Mouse (Mus musculus) CD8-positive naive resting alpha-beta T cell, adult 2 months (primary cell): ENCODE data around the gene B4galt2.

Experiments
- DNase-seq, 2 experiments: peaks; one replicate each; pipeline ENCODE4 v3.0.0; 2022; ENCODE audit warnings: low read depth in 2 of 2, low spot score in 2 of 2

The B4galt2 gene

DNA sequence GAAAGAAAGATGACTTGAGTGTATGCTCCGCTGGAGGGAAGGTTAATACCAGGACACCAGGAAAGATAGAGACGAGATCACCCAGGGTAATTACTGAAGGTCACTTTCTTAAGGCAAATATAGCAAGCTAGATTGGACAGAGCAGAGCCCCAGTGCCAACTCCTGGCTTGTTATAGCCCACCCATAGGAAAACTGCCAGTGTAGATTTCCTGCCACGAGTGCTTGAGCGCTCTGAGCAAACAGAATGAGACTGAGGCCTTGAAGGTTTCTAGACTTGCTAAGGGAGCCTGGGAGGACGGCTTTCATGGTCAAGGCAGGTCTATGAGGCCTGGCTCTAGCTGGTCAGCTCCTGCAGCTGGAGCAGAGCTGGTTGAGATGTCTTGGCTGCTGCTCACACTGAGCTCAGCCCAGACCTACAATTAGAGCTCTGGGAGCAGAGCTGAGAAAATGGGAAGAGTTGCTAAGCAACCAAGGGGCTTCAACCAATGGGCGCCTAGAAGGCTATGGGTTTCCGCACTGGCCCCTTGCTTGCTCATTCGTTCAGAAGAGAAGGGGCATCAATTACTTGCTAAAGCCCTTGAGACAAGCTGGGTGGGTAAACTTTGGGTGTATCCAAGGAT, 25.7 kb upstream of the B4galt2 start:
- DNase-seq = no peak

DNA sequence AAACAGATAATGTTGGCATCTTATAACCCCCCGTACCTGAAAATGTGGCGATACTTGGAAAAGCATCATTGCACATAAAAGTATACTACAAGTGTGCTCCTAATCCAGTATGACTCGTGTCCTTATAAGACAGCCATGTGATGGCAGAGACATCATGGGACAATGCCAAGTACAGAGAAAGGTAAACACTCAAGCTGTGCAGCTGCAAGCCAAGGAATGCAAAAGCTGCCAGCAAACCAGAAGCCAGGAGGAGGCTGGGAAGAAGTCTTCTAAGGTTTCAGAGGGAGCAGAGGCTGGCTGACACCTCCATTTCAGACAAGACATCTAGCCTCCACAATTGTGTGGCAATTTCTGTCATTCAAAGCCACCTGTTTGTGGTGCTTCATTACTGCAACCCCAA, 22.9 kb upstream of the B4galt2 start:
- no peak for DNase-seq

DNA sequence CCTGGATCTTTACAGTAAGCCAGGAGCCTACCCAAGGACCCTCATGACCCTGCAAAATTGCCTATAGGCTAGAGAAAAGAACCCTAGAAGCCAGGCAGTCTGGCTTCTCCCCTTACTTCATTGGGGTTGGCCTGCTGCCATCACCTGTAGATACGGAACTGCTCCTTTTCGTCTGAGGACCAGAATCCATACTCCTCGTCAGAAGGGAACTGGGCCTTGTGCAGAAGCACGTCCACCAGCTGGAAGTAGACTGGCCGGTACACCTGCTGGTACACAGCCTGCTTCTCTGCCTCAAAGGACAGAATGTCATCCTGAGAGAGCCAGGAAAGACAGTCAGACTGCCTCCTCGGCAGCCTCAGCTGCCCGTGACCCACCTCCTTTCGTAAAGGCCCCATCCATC, 21.5 kb upstream of the B4galt2 start:
- no peak for DNase-seq

DNA sequence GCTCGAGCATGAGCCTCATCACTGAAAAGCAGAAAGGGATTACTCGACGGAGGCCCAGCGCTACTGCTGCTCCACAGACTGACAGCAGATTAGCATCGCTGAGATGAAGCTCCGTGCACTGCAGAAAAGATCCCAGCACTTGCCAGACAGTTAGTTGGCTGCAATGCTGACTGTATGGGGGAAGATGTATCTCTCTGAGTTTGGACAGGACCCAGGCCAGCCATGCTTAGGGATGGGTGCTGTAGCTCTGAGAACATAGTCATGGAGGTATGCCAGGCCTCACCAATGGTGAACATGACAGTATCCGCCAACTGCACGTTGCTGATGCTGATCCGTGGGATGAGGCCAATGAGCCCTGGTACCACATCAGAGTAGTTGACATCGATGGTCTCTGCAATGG, 20.8 kb upstream of the B4galt2 start:
- DNase-seq = no peak

DNA sequence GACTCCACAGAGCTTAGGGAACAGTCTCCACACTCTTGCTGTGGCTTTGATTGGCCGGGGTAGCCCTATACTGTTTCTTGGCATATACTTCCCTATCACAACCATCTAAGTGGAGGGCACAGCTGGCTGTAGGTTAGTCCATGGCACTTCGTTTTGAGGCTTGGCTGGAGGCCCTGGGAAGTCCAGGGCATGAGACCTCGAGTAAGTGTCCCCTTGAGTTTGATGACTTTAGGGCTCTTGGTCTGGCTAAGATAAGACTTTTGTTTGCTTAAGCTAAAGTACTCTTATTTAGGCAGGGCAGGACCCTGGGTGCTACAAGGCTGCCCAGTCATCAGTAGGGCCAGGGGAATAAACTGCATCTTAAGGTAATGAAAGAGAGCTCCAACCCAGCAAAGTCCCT, 14.8 kb upstream of the B4galt2 start:
- no peak for DNase-seq

DNA sequence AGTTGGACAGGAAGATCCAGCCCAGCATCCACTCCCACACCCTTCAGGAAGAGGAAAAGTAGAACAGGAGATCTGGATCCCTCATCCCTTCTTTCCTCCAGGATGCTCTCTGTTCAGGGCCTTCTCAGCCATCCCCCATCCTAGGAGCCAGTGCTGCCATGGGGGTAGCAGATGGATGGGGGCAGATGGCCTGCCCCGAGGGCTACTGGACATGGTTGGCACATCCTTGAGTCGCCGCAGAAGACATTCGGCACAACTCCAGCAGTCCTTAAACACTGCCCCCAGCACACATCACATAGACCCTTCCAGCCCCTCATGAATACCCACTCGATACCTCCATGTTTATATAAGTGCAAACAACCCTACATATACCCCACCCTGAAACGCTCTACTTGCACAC, 12.7 kb upstream of the B4galt2 start:
- no peak for DNase-seq

DNA sequence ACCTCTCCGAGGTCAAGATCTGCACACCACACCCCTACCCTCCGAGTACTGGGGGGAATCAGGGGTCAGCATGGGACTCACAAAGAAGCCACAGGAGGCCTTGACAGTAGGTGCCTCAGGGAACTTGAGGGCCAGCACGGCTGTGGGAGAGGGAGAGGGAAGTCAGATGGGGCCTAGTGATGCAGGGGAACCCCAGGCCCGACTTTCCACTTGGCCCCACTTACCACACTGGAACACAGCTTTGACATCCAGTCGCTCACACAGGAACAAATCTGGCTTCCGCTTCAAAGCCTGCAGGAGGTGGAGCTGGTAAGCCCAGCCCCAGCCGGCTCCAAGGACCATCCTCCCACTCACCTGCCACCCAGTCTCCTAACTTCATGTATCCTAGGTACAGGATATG, 12.1 kb upstream of the B4galt2 start:
- no peak for DNase-seq

DNA sequence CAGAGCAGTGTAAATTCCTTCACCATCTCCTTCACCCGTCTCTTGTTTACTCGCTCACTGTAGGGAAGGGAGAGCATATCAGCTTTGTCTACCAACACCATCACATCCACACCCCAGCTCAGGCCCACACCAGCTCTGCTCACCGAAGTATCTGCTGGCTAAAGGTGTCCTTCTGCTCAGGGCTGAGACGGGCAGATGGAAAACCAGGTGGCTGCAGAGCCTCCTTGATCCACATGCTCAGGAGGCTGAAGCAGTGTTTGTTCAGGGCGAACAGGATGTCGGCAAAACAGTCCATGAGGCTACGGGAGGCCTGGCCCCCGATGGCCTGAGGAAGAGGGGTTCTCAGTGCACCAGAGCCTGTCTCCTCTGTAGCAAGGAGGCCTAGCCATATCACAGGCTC, 11.3 kb upstream of the B4galt2 start:
- no peak for DNase-seq

DNA sequence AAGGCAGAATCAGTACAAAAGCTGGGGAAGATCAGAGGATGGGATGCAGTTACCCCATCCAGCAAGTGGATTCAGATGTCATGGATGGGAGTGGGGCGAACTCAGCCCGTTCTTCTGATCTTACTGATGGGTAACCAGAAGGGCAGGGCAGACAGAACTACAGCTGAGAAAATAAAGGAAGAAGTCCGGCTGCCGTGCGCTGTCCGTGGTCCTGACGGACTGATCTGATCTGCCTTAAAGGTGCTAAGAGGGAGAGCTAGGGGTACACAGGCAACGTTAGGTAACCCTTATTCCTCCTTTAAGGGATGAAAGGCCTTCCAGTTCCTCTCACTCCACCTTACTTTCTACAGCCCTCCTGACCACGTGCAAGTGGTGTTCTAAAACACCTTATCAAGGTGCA, 10.1 kb upstream of the B4galt2 start:
- no peak for DNase-seq

DNA sequence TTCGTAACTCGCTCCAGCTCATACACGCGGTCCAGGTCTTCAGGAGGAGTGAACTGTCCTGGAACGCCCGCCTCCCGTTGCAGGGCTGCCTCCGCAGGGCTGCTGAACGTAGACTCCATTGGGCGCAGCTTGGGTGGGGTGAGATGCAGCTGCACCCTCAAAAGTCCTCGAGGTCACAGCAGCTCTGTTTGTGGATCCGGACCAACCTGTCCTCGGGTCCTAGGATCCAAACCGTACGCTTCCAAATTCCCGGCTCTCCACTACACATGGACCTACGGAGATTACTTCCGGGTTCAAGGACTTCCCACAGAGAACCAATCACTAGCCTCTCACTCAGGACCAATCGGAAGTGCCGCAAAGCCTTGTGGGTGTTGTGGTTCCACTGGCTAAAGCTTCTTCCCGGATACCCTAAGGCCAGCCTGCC, 8.5 kb upstream of the B4galt2 start, which contains the start of gene Dph2:
Dph2 (minus strand) TSS at position 295 of the 424 bp plus-strand sequence.
- DNase-seq = peak; percentile 53 to 65

DNA sequence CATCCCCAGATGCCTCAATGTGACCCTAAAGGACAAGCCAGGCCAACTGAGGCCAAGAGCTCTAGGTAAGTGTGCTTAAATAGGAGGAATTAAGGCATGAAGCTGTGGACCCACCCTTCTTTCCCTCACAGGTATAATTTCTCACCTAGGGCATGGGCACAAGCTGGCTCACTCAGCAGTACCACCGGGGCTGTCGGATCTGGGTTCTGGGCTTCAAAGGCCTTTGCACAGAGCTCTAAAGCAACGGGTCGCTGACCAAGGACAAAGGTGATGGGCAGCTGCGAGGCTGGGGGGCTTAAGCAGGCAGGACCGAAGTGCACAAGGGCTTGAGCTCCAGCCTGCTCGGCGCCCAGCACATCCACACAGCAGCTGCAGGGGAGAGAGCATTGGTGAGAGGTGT, 7.5 kb upstream of the B4galt2 start:
- DNase-seq = no peak

DNA sequence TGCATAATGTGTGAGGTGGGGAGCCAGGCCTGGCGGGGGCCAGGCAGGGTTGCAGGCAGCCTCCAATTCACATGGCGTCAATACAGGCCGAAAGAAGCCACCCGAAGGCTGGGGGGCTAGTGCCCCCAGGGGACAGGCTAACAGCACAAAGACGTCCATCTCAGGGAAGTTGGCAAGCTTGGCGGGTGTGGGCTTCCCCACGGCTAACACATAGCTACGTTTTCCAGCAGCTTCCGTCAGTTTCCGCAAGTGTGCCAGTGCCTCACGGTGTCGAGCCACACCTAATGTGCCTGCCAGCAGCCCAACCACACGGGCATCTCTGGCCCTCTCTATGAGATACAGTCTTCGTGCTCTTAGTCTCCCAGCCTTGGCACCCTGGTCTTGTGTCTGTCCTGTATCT, 6.7 kb upstream of the B4galt2 start:
- DNase-seq = no peak

DNA sequence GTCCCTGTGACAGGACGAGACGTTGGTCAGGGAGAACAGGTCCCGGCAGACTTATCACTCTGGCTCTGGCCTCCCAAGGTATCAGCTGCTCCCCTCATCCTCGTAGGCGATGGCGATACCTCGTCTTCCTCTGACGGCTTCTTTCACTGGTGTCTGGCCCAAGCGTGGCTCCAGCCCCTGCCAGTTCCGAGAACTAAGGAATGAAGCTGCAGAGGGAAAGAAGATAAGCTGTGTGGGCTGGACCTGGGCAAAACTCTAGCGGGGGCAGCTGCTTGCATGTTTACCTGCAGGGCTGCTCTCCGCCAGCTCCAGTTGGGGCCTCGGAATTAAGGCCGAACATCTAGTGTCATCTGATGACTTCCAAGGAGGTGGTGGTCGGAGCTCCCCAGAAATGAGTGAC, 6.2 kb upstream of the B4galt2 start:
- DNase-seq = no peak

DNA sequence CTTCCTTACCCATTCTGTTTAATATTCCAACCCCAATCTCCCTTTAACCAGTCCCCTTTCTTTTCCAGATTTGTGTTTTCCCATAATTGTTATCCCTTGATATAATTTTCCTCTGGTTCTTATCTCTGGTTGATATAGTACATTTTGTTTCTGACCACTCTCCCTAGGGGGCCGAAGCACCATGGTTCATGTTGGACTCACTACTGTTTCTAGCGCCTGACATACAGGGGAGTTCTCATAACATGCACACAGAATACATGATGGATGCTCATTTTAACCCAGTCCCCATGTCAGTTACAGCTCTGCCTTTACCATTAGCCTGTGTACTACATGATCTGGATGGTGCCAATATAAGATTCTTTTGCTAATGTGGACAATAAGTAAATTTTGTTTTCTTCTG, 4.6 kb upstream of the B4galt2 start:
- no peak for DNase-seq

DNA sequence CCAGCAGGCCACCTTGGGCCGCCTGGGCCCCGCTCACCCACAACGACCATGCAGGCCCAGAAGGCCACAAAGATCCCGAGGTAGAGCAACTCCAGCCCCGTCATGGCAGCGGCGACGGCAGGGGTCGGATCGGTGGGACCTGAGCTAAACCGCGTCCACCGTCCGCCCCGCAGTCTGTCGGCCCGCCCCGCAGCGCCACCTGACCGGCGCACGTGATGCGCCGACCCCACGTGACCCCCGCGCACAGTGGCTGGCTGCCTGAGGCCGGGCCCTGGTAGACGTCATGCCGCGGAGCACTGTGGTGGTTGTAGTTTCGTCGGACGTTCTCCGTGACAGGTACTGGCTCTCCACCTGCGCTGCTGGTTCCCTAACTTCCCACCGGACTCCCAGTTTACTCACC, 3.8 kb upstream of the B4galt2 start, which contains the start of gene Atp6v0b:
Atp6v0b (minus strand) TSS at position 201 of the 400 bp plus-strand sequence.
- peak; percentile 83 to 88 for DNase-seq

DNA sequence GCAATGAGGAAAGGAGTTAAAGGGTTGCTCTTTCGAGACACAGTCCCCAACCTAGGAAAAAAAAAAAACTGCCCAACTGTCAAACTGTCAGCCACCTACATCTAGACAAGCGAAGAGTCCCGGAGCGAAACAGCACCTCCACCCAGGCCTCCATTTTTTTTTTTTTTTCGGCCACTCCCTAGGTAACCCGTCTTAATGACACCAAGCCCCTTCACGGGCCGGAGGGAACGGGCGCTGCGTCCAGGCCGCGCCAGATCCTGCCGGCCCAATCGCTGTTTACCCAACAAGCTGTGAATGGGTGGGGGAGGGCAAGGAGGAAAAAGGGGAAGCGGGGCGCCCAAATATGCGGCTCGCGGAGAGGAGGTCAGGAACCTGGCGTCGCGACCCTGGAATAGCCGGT, 3.4 kb upstream of the B4galt2 start:
- DNase-seq = no peak

DNA sequence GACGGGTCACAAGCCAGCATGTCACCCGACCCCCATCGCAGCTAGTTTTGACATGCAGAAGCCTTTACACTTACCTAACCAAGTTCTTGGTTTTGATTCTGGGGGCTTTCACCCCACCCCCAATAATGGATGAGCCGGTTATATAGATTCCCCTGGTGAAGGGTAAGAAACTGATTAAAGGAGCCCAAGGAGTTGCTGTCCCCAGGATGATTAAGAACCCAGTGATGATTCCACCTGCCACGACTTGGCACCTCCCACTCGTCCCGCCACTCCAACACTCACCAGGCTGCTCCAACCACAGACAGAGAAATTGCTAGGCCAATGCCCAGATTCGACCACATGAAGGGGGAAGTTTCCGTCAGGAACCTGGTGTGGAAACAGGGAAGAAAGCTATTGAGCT, 2.7 kb upstream of the B4galt2 start:
- no peak for DNase-seq

DNA sequence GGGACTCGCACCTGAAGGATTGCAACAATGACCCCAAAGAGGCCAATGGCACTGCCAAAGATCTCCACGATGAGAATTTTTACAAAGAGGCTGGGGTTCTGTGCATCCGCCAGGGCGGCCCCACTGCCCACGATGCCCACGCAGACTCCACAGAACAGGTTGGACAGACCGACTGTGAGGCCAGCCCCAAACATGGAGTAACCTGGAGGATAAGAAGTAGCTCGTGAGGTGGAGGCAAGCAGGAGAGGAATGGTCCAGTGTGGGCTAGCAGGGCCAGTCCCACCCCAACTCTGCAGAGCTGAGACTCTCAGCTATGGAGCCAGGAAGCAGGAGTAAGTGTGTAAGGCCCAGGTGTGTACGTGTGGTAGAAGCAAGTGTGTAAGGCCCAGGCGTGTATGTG, 1.8 kb upstream of the B4galt2 start:
- no peak for DNase-seq

DNA sequence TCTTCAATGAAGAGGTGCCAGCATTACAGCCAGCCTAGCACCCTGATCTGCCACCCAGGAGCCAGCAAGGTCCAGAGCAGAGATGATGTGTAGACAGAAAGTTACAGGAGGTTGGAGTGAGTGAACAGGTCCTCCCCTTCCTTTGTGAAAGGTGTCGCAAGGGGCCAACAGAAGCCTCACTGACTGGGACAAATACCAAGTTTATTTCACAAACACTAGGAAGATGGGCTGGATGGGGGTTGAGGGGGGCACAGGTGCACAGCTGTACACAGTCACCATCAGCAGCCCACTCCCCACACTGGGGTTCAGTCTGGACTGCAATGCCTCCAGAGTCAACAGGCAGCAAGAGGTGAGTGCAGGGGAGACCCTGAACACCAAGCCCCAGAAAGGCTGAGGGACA, 859 bp upstream of the B4galt2 start:
- DNase-seq = no peak

DNA sequence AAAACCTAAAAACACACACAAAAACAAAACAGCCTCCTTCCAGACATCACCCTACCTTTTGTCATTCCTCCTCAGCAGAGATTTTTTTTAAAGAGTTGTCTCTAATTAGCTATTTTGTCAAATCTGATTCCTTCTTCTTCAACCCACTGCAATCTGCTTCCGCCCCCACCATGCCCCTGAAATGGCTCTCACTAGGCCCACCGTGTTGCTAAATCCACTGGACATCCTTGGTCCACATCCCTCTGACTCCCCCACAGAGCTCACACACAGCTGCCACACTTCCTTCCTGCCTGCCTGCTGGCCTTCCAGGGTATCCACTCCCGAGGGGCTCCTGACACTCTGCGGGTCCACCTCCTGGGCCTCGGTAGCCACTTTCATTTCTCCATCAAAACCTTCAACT, 4.6 kb downstream of the B4galt2 start:
- DNase-seq = no peak

DNA sequence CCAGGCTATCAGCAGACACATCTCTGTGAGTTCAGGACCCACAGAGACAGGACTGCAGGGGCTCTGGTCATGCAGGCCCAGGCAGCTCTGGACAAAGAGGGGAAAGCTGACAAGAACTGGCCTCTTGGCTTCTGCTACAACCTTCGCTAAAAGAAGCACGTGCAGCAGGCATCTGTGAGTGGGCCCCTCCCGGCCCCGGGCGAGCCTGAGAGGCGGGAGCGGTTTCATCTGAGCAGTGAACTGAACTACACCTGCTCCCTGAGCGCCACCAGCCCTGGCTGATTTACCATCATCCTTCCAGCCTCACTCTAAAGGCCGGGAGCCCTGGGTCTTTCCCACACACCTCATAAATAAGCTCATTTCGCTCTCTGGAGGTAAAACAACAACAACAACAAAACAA, 5.0 kb downstream of the B4galt2 start:
- peak in 1 of 2 experiments; percentile 34 for DNase-seq

DNA sequence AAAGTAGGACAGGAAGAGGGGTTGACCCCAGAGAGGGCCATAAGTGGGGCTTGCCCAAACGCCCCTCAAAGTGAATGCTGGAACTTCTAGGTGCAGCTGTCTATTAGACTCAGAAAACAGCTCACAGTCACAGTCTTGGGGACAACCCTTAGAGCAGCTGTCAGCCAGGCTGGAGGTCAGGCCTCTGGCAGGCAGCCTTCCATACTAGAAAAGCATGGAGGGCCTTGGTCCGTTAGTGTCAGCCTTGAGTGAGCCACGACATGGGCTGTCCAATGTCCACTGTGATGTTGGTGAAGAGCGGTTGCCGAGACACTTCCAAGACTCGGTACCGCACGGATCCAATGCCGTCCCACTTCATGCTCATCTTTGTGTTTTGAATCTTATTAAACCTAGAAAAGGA, 9.7 kb downstream of the B4galt2 start:
- DNase-seq = no peak

DNA sequence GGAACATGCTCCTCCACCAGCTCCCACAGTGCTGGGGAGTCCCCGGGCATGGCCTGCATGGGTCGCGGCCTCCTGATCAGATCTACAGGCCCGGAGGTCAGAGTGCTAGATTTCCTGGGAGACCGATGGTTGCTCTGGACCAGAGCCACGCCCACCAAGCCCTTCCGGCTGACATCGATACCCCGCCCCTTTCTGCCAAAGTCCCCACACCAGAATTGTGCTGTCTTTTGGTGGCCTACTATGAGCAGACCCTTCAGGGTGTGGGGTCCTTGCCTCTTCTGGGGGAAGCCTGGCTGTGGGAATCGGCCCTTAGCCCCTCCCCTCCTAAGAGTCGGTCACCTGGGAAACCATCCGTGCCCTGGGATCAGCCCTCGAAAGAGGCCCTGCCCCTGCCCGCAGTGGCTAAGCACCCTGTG, 10.8 kb downstream of the B4galt2 start, which contains the start of gene Ccdc24:
Ccdc24 (minus strand) TSS at position 87 of the 416 bp plus-strand sequence.
- DNase-seq = no peak
